Mouse (Mus musculus) liver, embryonic 15.5 days (tissue): ENCODE measurements around the gene Prr36. TPM values are rescaled to one million over a fixed set of nuclear protein-coding genes. Genes with fewer than 3 reads are reported as not detected.

ENCODE experiments used
- ATAC-seq: fragments of 200-750 bp; cut with Nextera tagmentation; 2 replicates; pipeline ENCODE4 v1.8.0; 2017; ENCODE audit warnings: moderate number of reproducible peaks, mild to moderate bottlenecking, moderate library complexity; ENCODE audit not compliant: insufficient read depth
- H3K27ac ChIP-seq: fragments of 300-500 bp; sonication (generic); replicated peaks from 2 replicates; pipeline ENCODE4 v1.5.1; 2015; ENCODE audit warnings: mild to moderate bottlenecking, inconsistent platforms
- H3K27me3 ChIP-seq: fragments of 300-500 bp; sonication (generic); 2 replicates; pipeline ENCODE4 v1.6.1; 2015; ENCODE audit warnings: mild to moderate bottlenecking, inconsistent platforms
- H3K36me3 ChIP-seq: fragments of 300-500 bp; sonication (generic); replicated peaks from 2 replicates; pipeline ENCODE4 v1.6.1; 2015; ENCODE audit warnings: moderate library complexity, mild to moderate bottlenecking, inconsistent platforms
- H3K4me1 ChIP-seq: fragments of 300-500 bp; sonication (generic); replicated peaks from 2 replicates; pipeline ENCODE4 v1.6.1; 2015; ENCODE audit warnings: inconsistent platforms
- H3K4me2 ChIP-seq: fragments of 300-500 bp; sonication (generic); 2 replicates; pipeline ENCODE4 v1.6.1; 2015; ENCODE audit warnings: moderate library complexity, mild to moderate bottlenecking, inconsistent platforms
- H3K4me3 ChIP-seq: fragments of 300-500 bp; sonication (generic); replicated peaks from 2 replicates; pipeline ENCODE4 v1.5.1; 2015; ENCODE audit warnings: mild to moderate bottlenecking, inconsistent platforms
- H3K9ac ChIP-seq: fragments of 300-500 bp; sonication (generic); 2 replicates; pipeline ENCODE4 v1.6.1; 2015; ENCODE audit warnings: moderate library complexity, mild to moderate bottlenecking, inconsistent platforms
- H3K9me3 ChIP-seq: fragments of 300-500 bp; sonication (generic); replicated peaks from 2 replicates; pipeline ENCODE4 v1.6.1; 2016; ENCODE audit warnings: inconsistent platforms
- WGBS: fragments of 180-500 bp; shearing (Covaris S2); methylation state at CpG from one replicate; pipeline ENCODE4 v1.1.7; 2015; ENCODE audit warnings: mixed read lengths; ENCODE audit not compliant: insufficient replicate concordance; 5-methylcytosine and 5-hydroxymethylcytosine counted together
- polyA plus RNA-seq: library from polyadenylated mRNA; unstranded; fragments of >200 nt; fragmentation: Nextera tagmentation; extraction: Ambion mirVana; gene quantifications from 2 replicates; pipeline ENCODE4 v1.2.1, GENCODE M21; 2015

Prr36 gene
- polyA plus RNA-seq, 1 experiment from 2014 or later: 0.37 TPM

DNA sequence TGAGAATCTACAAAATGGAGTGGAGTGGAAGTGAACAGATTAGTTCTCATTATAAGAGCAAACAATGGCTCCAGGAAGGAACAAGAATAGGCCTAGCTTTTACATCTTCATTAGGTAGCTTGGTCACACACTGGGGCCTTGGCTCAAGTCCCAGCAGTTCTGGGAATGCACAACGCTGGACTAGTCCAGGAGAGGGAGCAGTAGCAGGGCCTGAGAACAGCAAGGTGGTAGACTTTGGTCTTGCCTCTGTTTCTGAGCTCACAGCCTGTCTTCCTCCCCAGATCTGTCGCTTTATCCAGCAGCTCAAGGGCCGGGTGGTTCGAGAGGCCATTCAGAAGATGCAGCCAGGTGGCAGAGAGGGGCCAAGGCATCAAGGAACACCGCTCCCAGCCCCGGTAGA lies 36.7 kb upstream of the Prr36 start:
- H3K36me3 ChIP-seq: peaks cover 24% of the 10 kb centered on the region
- H3K4me2 ChIP-seq: peak overlapping the region; percentile 92
- ATAC-seq: no peak
- H3K27me3 ChIP-seq: no peaks in the 10 kb centered on the region
- no peaks in the 10 kb centered on the region for H3K9me3 ChIP-seq
- peaks cover 44% of the 10 kb centered on the region for H3K4me1 ChIP-seq
- H3K9ac ChIP-seq: no peak overlapping the region; the same call in 1 of the 2 replicates
- H3K27ac ChIP-seq: no peak overlapping the region
- H3K4me3 ChIP-seq: peak overlapping the region; percentile 92
- 71% methylated on average over 6 of the region's 6 CpGs for WGBS

DNA sequence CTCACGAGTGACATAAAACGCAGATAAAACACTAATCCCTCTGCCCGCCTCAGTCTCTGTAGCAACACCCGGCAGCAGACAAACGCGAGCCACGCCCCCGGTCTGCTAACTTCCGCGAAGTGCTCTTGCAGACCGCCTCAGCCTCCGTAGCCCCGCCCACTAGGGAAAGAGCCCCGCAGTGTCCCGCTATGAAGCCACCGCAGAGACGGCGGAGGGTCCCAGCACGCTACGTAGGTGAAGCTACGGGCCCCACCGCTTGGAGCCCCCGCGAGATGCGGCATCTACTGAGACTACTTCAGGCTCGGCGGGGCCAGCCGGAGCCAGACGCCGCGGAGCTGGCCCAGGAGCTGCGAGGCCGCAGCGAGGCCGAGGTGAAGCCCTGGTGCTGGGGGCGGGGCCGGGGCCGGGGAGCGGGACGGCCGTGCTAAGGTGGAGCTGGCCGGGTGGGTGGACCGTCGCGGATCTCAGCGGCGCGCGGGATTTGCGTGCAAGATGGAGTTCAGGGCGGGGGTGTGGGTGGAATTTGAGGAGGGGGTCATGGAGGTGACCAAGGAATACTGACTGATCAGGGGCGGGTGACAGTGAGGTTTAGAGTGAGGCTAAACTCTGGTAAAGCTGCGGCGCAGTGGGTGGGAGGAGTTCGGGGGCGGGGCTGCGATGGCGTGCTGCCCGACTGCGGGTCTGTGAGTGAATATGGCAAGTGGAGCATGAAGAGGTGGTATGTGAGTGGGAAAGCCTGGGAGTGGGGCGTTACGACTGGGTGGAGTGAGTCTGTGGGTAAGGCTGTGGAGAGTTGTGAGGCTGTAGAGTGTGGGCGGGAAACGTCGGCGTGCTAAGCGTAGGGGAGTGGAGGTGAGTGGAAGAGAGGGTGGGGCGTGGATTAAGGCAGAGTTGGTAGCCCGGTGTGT lies 35.9 kb upstream of the Prr36 start, which contains the start of gene Snapc2:
Snapc2 (plus strand) TSS at position 147 of the 908 bp plus-strand sequence.
- Histone ChIP-seq H3K9me3 (no peaks in the 10 kb centered on the region), H3K36me3 (peaks cover 24% of the 10 kb centered on the region), H3K4me2 (peak within 1 kb of the TSS; percentile 92), H3K4me1 (peaks cover 36% of the 10 kb centered on the region), H3K9ac (peak within 1 kb of the TSS; percentile 89), H3K27ac (peak within 1 kb of the TSS; percentile 85), H3K4me3 (peak within 1 kb of the TSS; percentile 92), H3K27me3 (no peaks in the 10 kb centered on the region)
- ATAC-seq: peak; percentile 94
- WGBS: under 1% methylated on average over 69 of the region's 69 CpGs

DNA sequence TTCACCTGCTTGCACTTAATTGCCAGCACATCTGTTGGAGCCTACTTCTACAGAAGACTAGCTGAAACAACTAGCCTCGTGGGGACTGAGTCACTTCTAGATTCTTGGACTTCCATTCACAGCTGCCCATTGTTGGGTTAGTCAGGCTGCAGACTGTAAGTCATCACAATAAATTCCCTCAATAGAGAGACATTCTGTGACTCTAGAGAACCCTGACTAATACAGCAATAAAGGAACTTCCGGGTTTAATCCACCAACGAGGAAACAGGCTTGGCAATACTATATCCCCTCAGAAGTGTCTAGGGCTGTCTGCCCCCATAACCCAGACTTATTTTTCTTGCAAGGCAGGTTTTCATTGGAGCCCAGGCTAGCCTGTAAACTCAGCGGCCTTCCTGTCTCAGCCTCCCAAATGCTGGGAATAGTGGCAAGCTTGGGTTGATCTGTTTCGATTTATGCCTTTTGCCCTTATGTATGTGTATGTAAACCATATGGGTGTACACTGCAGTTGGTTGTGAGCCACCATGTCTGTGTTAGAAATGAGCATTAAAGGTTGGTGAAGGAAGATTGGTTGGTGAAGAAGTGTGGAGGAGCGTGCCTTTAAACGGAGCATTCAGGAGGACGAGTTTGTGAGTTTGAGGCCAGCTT lies 35.0 kb upstream of the Prr36 start:
- Histone ChIP-seq H3K9ac (peak overlapping the region; percentile 89), H3K27ac (peak overlapping the region; percentile 85; the same call in 1 of the 2 replicates)
- 30% methylated on average over 8 of the region's 8 CpGs for WGBS

DNA sequence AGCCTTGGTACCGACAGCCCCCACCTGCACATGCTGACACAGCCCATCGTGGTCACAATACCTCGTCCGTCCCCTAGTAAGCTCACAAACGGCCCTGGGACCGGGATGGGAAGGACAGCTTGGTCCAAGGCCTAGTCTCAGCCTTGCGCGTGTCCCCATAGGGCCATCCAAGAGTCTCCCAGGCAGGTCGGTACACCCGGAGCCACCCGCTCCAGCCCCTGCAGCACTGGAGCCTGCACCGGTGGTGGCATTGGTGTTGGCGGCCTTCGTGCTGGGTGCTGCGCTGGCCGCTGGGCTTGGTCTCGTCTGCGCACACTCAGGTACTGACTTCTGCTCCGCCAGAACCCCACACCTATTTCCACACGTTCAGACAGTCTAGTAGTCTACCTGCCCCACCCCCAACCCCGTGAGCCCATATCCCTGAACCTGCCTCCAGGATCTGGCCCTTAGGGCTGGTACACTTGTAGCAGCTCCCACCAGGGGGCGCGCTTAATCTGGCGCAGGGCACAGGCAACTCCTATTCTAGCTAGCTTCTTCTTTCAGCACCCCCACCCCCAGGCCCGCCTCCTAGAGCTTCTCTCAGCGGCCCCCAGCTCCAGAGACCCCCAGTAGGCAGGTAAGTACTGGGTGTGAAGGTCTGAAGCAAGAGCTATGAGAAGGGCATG lies 33.2 kb upstream of the Prr36 start:
- H3K27me3 ChIP-seq: no peaks in the 10 kb centered on the region
- no peak overlapping the region for H3K4me2 ChIP-seq
- 43% methylated on average over 26 of the region's 26 CpGs for WGBS
- no peaks in the 10 kb centered on the region for H3K9me3 ChIP-seq
- H3K9ac ChIP-seq: no peak overlapping the region
- H3K4me3 ChIP-seq: no peak overlapping the region
- no peak for ATAC-seq
- H3K4me1 ChIP-seq: peaks cover 42% of the 10 kb centered on the region
- H3K27ac ChIP-seq: no peak overlapping the region
- peaks cover 36% of the 10 kb centered on the region for H3K36me3 ChIP-seq

More for the DNA sequence above, 35.0 kb upstream of the Prr36 start:
- Histone ChIP-seq H3K27me3 (no peaks in the 10 kb centered on the region), H3K9me3 (no peaks in the 10 kb centered on the region), H3K4me1 (peaks cover 35% of the 10 kb centered on the region), H3K36me3 (peaks cover 29% of the 10 kb centered on the region), H3K4me3 (peak overlapping the region; percentile 92), H3K4me2 (peak overlapping the region; percentile 92)
- ATAC-seq: no peak

DNA sequence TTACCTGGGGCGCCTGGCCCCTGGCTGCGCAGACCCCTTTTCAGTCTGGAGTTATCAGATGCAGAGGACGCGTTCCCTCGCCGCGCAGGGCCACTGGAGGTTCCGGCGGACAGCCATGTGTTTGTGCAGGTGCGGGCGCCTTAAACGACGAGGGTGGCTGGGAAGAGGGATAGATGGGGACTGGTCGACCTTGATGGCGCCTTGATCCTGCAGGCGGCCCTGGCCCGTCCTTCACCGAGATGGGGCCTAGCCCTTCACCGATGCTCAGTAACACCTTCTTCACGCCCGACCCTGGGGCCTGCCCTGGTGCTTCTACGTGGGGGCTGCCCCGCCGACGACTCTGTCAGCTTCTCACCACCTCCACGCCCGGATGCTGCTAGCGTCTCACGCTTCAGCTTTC lies 32.0 kb upstream of the Prr36 start:
- H3K36me3 ChIP-seq: peaks cover 36% of the 10 kb centered on the region
- no peak overlapping the region for H3K27ac ChIP-seq
- no peak overlapping the region for H3K4me2 ChIP-seq
- 57% methylated on average over 29 of the region's 29 CpGs for WGBS
- peaks cover 40% of the 10 kb centered on the region for H3K4me1 ChIP-seq
- ATAC-seq: no peak
- no peak overlapping the region for H3K4me3 ChIP-seq
- no peaks in the 10 kb centered on the region for H3K27me3 ChIP-seq
- H3K9ac ChIP-seq: no peak overlapping the region
- no peaks in the 10 kb centered on the region for H3K9me3 ChIP-seq

DNA sequence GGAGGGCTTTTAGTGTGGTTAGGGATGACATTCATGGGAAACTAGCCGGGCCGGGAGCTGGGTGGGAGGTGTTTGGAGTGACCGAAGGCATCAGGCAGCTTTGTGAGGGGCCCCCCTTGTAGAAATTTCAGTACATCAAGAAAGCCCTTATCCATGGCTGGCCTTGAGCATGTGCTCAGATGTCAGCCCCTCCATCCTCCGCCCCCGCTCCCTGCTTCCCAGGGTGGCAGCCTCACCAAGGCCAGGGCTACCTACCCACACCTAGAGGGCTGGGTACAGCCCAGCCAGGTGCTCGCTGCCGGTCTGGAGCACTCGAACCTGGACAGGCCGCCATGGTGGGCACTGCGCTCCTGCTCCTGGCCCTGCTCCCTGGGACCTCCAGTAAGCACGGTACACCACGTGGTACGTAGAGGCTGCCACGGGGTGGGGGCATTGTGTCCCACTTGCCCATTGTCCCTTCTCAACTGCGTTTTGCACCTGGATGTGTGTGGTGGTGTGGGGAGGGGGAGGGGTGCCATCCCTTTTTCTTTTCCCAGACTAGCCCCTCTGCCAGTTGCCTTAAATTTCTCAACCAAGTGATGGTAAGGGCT lies 30.8 kb upstream of the Prr36 start, which contains the start of gene Tgfbr3l:
Tgfbr3l (plus strand) TSS at position 264 of the 590 bp plus-strand sequence.
- Histone ChIP-seq H3K4me2 (no peak within 1 kb of the TSS), H3K9me3 (no peaks in the 10 kb centered on the region), H3K36me3 (peaks cover 47% of the 10 kb centered on the region), H3K27me3 (no peaks in the 10 kb centered on the region), H3K27ac (no peak within 1 kb of the TSS), H3K9ac (no peak within 1 kb of the TSS), H3K4me3 (no peak within 1 kb of the TSS), H3K4me1 (peaks cover 30% of the 10 kb centered on the region)
- no peak for ATAC-seq
- 81% methylated on average over 15 of the region's 15 CpGs for WGBS

DNA sequence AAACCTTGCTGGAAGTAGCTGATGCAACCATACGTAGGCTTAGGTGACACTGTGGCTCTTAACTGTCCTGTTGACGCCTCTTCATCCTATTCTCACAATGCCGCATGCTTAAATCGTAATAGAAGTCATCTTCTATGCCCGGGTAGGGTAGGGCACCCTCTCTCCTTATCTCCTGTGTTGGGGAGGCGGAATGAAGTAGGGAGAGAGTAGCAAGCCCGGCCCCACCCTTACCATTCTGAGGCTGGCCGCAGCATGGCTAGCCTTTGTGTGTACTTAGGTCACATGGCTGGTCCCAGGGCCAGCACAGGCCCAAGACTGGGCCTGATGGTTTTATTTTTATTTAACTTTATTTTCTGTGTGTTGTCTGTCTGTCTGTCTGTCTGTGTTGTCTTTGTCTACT lies 30.0 kb upstream of the Prr36 start:
- 65% methylated on average over 8 of the region's 8 CpGs for WGBS
- peaks cover 55% of the 10 kb centered on the region for H3K36me3 ChIP-seq
- peaks cover 25% of the 10 kb centered on the region for H3K4me1 ChIP-seq
- H3K9ac ChIP-seq: no peak overlapping the region
- H3K9me3 ChIP-seq: no peaks in the 10 kb centered on the region
- ATAC-seq: no peak; the same call in 1 of the 2 replicates
- no peak overlapping the region for H3K4me2 ChIP-seq
- no peaks in the 10 kb centered on the region for H3K27me3 ChIP-seq
- no peak overlapping the region for H3K27ac ChIP-seq
- no peak overlapping the region for H3K4me3 ChIP-seq

DNA sequence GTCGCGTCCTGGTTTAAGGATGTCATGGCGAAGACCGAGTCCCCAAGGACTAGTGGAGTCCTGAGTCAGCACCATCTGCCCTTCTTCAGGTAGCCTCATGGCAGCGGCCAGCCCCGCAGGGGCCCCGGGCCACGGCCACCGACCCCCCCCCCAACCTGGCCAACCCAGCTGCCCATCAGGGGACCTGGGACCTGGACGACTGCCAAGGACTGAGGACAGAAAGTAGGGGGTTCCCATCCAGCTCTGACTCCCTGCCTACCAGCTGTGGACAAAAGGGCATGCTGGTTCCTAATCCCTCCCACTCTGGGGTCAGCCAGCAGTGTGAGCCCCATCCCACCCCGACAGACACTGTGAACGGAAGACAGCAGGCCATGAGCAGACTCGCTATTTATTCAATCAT lies 28.5 kb upstream of the Prr36 start:
- ATAC-seq: no peak
- WGBS: 80% methylated on average over 13 of the region's 13 CpGs
- no peak overlapping the region for H3K27ac ChIP-seq

DNA sequence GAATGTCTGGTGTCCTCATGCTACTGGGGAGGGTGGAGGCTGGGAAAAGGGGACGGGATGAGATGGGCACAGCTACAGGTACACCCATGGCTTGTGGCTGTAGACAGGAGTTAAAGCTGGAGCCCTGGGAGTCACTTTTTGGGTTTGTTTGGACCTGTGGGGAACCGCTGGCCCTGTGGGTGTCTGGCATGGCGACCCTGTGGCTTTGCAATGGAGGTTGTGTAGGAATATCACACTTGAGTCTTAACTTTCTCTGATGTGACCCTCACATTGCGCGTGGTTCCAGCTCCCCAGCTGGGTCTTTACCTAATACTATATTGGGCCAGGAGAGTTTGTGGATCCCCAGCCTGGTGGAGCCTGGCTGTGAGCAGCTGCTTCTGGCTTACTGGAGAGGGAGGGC lies 27.8 kb upstream of the Prr36 start:
- H3K4me1 ChIP-seq: peaks cover 31% of the 10 kb centered on the region

More for the DNA sequence above, 28.5 kb upstream of the Prr36 start:
- H3K27me3 ChIP-seq: no peaks in the 10 kb centered on the region
- H3K4me2 ChIP-seq: no peak overlapping the region
- H3K4me1 ChIP-seq: peaks cover 31% of the 10 kb centered on the region
- no peaks in the 10 kb centered on the region for H3K9me3 ChIP-seq
- H3K9ac ChIP-seq: no peak overlapping the region
- H3K36me3 ChIP-seq: peaks cover 63% of the 10 kb centered on the region
- no peak overlapping the region for H3K4me3 ChIP-seq

DNA sequence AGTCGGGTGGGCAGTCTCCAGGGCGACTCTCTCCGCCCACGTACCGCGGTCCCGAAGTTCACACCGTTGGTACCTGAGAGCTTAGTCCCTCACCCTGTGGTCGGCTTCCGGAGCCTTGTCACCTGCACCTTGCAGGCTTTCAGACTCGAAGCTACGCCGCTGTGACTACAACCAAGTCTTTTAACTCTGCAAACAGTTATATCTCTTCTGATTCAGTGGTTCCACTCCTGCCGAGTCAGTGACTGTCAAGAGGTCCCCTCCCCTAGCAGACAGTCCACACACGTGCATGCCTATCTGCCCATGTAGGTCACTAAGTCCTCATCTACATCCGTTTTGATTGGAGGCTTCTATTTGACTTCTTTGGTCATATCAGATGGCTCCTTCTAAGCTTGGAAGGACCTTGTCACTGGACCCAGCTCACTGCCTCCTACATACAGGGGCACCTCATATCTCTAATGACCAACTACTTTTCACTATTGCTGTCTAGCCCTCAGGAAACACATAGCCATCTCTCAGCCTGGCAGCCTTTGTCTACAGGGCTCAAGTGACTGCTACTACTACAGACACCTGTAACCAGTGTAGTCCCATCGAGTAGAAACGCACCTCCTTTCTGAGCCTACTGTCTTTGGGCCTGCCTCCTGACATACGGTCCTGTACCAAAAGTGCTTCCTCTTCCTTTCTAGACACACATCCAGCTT lies 22.1 kb upstream of the Prr36 start:
- no peaks in the 10 kb centered on the region for H3K9me3 ChIP-seq
- H3K4me1 ChIP-seq: peaks cover 45% of the 10 kb centered on the region
- ATAC-seq: peak; percentile 23
- H3K36me3 ChIP-seq: peaks cover 29% of the 10 kb centered on the region
- peak overlapping the region; percentile 86 for H3K4me2 ChIP-seq
- peak overlapping the region; percentile 94 for H3K27ac ChIP-seq
- peak overlapping the region; percentile 76 for H3K9ac ChIP-seq
- 7% methylated on average over 19 of the region's 19 CpGs for WGBS
- peak overlapping the region; percentile 75 for H3K4me3 ChIP-seq
- H3K27me3 ChIP-seq: no peaks in the 10 kb centered on the region; the same call in 1 of the 2 replicates

More for the DNA sequence above, 27.8 kb upstream of the Prr36 start:
- WGBS: 82% methylated on average over 5 of the region's 5 CpGs
- Histone ChIP-seq H3K4me3 (no peak overlapping the region), H3K9ac (no peak overlapping the region), H3K27me3 (no peaks in the 10 kb centered on the region), H3K36me3 (peaks cover 63% of the 10 kb centered on the region), H3K27ac (no peak overlapping the region), H3K4me2 (no peak overlapping the region), H3K9me3 (no peaks in the 10 kb centered on the region)
- no peak for ATAC-seq
